Mouse (Mus musculus): ENCODE measurements around the gene Atg9b.

The Atg9b gene

DNA sequence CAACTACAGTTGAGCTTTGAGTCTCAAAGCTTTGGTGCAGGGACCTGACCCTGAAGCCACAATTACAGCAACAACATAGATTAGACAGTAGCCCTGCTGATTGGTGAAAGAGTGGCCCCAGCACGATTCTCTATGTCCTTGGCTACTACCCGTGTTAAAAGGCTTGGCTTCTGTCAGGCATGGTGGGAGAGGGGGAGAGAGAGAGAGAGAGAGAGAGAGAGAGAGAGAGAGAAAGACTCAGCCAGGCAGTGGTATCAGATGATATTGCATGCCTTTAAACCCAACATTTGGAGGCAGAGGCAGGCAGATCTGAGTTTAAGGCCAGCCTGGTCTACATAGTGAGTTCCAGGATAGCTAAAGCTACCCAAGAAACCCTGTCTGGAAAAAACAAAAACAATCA is 10.0 kb downstream of the Atg9b start:
- DNase-seq (ENCODE audit: low read depth, low spot score) = no peak

DNA sequence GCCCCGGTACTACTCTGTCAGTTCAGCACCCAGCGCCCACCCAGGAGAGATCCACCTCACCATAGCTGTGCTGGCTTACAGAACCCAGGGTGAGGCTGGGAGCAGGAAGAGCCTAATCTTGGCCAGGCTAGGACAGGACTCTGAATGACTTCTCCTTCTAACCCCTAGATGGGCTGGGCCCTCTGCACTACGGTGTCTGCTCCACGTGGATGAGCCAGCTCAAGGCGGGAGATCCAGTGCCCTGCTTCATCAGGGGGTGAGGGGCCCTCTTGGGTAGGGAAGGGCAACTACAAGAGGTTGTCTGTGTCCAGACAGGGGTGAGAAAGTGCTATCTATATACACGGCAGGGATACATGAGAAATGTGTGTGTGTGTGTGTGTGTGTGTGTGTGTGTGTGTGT is 10.5 kb downstream of the Atg9b start:
- DNase-seq (ENCODE audit: low read depth, low spot score) = no peak

DNA sequence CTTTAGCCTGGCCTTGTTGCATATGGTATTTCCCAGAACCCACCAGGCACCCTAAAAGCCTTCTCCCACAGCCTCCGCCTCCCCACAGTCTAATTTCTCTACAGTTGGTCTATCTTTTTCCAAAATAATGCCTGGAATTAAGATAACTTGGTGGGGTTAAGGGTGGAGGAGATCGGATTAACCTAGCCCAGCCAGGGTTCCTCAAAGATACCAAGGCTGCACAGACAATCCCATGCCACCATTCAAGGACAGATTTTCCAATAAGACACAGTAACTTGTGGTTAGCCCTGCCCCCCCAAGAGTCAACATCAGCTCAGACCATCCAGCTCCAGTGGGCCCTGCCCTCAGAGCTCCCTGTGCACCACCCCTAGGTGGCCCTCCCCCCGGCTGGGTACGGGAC is 11.4 kb downstream of the Atg9b start:
- no peak for DNase-seq (ENCODE audit: low read depth, low spot score)

DNA sequence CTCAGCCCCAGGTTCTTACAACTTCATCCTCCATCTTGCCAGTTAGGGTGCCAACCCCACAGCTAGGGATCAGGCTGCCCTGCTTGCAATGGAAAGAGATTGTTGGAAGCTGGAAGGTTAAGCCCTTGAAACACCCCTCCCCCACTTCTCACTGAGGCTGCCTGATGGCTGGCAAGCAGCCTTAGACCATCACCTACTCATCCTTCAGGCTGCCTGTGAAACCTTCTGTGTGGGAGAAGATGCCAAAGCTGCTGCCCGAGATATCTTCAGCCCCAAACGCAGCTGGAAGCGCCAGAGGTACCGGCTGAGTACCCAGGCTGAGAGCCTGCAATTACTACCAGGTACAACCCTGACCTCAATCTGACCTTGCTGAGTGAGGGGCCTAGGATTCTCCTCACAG is 12.4 kb downstream of the Atg9b start:
- DNase-seq (ENCODE audit: low read depth, low spot score) = no peak

DNA sequence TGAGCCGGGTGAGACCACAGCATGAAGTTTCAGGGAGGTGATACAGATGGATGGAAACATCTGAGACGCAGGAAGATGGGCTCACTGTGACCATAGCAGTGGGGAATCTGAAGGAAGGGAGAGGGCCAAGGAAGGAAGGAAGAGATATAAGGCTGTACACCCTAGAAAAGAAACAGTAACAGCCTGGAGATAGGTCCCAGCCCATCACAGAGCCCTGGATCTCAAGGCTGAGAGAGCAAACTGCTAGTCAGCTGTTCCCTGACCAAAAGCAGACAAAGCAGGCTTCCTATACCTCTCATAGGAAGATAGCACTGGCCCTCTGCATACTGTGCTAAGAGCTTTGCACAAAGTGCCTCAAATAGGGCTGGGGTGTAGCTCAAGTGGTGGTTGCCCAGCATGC is 13.2 kb downstream of the Atg9b start:
- no peak for DNase-seq (ENCODE audit: low read depth, low spot score)

DNA sequence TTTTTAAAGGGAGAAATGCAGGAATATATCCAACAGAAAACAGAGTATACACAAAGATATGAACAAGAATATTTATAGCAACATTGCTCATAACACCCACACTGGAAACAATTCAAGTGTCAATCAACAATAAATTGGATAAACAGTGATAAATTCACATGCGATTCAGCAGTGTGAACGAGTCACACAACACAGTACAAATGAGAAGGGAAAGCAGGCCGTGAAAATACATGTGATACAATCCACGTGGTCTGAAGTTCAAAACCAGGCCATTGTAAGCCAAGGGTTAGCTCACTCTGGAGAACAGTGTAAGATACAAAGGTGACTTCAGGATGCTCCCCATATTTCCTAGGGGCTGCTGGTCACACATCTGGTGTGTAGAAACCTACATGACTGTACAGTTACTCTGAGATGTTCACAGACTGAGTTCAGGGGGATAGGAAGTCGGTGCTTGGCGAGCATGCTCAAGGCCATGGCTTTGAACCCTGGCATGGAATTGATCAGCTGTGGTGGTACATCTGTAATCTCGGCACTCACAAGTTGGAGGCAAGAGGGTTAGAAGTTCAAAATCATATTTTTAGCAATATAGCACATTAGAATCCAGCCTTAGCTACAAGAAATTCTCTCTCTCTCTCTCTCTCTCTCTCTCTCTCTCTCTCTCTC is 17.1 kb downstream of the Atg9b start:
- no peak for DNase-seq (ENCODE audit: low read depth, low spot score)

DNA sequence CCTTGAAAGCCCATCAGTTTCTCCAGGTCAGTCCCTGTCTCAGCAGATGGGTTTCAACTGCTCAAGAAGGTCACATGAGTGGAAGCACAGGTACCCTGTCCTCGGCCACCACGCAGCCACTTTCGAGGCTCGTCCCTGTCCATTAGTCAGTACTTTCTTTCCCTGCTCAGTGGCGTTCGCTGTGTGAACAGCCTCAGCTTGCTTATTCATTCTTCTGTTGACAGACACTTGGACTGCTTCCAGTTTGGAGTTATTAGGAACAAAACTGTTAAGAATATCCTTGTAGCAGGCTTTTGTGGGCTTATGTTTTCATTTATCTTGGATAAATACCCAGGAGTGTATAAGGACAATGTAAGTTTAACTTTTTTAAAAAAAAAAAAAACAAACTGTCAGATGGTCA is 17.7 kb downstream of the Atg9b start:
- no peak for DNase-seq (ENCODE audit: low read depth, low spot score)

DNA sequence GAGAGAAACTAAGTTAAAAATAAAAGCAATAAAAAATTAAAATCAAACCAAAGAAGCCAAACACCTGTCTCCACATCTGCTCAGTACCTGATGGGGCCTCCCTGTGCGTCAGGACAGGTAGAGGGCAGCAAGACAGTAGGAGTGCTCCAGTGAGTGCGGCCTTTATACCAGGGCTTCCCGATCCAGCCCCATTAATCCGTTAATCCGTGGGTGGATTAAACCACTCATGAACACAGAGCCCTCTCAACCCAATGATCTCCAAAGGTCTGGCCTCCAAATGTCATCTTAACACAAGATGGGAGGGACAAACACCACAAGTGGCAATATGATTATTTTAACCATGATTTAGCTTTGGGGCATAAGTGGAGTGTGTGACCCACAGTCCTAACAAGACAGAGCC is 18.1 kb downstream of the Atg9b start:
- DNase-seq (ENCODE audit: low read depth, low spot score) = no peak

DNA sequence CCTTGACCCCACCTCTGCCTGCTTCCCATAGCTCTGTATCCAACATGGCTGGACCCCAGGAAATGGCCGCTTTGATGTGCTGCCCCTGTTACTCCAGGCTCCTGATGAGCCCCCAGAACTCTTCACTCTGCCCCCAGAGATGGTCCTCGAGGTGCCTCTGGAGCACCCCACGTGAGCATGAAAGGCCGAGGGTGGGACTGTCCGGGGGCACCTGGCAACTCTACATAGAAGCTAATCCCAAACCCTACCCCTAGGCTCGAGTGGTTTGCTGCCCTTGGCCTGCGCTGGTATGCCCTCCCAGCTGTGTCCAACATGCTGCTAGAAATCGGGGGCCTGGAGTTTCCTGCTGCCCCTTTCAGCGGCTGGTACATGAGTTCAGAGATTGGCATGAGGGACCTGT is 22.2 kb downstream of the Atg9b start:
- no peak for DNase-seq (ENCODE audit: low read depth, low spot score)

DNA sequence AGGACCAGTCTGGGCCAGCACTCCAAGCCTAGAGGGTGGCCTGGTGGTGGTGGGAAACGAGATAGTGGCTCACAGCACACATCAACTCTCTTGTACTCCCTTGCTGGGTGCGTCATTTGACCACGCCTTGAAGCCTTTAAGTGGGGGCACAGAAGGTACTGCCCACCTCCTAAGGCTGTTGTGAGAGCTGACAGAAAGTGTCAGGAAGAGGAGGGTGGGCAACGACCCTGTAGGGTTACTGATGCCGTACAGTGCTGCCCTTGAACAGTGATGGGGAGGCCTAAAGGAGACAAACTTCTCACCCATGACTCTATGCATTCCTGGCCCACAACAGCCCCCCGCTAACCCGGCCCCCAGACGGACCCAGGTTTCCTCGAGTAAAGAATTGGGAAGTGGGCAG is 25.5 kb downstream of the Atg9b start:
- no peak for DNase-seq (ENCODE audit: low read depth, low spot score)

DNA sequence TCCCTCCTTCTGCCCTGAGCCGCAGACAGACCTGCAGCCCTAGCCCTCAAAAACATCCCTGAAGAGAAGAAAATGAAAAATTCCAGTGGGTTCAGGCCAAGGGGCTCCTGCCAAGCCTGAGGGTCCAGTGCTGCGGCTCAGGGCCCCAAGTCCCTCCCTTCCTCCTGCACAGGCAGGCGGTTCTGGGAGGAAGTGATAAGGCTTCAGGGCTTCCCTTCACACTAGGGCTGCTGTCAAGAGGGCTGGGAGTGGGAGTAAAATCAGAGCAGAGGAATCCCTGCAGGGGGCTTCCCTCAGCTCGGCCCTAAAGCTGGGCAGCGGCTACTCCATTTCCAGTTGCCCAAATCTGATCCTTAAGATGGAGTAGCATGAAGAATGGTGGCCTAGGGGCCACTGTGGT is 26.4 kb downstream of the Atg9b start:
- no peak for DNase-seq (ENCODE audit: low read depth, low spot score)

DNA sequence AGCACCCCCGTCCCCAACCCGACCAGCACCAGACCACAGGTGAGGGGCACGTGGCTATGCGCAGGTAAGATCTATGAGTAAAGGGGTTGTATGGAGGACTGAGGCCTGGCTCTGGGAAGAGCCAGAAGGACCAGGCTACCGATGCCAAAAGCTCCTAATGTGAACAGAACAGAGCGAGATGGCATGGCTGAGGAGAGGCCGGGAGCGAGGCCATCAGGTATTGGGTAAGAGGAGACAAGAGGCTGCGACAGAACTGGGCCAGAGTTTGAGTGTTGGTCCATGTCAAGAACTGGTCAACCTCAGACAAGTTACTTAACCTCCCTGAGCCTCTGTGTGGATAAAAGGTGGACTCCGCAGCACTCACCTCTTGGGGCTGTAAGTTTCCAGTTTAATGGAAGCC is 27.0 kb downstream of the Atg9b start:
- DNase-seq (ENCODE audit: low read depth, low spot score) = no peak

DNA sequence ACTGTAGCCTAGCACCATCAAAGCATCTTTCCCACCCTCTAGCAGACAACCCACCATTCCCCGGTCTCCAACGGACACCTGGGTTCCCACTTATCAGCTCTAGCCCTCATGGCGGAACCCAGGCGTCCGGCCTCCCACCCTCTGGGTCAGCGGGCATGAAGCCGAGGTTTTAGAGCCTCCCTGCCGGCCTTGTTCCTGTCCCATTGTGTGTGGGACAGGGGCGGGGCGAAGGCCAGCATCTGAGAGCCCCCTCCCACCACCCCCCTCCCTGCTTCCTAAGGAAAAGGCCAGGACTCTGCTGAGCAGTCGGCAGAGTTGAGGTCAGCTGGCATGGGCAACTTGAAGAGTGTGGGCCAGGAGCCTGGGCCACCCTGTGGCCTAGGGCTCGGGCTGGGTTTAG is 27.4 kb downstream of the Atg9b start, which contains the start of gene Nos3:
Gene Nos3, plus strand, starts transcription at position 303 of the 400 bp plus-strand sequence.
- DNase-seq (ENCODE audit: low read depth, low spot score) = no peak

DNA sequence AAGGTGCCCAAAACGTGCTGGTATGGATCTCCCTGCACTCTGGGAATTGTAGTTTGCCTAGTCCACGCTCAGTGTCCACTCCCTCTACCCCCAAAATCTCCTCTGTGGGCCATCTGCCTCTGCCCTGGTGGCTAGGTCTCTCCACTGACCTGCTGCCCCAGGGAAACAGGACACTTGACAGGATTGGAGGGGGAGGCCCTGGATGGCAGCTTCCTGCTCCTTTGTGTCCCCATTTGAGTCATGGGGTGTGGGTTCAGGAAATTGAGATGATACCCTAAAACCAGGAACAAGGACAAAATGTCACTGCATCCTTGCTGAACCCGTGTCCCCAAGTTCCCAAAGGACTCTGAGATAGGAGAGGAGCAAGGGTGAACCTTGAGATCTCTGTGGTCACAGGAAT is 27.9 kb downstream of the Atg9b start:
- no peak for DNase-seq (ENCODE audit: low read depth, low spot score)

DNA sequence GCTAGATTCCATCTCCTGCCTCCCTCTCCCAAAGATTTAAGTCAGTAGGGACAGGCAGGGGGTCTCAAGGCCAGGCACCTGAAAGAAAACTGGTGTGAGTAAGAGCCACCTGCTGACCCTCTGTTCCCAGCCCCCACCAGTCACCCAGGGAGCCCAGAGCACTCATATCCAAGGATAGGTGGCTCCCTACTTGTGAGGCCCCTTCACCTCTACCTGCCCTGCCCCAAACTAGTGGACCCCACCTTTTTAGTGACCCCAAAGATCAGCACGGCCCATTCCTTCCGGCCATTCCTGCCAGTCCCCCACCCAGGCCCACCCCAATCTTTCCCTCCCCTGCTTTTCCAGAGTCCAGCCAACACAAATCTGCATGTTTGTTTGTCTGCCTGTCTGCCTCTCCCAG is 28.5 kb downstream of the Atg9b start:
- DNase-seq (ENCODE audit: low read depth, low spot score) = no peak

DNA sequence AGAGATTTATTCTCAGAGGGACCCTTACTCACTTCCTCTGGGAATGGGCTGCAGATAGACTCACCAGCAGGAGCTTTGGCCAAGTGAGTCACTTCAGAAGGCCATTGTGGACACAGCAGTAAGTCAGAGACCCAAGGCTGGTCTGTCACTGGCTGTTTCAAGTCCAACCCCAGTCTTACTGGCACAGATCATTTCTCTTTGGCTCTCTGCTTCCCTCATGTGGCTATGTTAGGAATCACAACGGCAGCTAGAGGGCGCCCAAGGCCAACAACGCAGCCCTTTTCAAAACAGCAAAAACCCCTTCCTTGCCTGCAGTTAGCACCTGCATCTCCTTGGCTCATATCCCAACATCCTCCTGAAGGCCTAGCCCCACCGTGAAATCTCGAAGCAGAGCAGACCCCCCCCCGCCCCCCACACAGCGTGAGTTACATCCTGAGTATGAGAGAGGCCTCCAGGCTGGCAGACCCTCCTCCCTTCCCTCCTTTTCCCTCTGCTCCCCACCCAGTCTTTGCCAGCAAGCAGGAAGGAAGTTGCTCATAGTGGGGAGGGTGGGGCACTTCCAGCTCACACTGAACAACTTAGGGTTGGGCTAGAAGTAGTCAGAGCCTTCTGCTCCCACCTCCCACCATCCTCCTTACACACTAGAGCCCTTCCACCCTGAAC is 31.0 kb downstream of the Atg9b start:
- no peak for DNase-seq (ENCODE audit: low read depth, low spot score)

DNA sequence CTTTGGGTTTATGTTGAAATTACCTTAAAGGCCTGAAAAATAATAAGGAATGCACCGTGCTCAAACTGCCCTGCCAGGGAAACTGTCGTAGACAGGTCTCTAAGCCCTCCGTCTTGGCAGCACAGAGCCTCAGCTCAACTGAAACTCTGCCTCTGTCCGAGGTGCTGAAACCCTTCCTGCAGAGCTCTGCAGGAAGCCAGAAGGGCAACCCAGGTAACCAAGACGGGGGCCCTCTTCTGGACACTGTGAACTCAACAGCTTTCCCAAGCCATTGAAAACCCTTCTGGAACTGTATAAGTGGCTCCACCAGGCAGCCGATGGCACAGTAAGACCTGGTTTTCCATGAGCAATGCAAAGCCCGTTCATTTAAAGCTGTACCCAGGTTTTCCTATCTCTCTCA is 34.5 kb downstream of the Atg9b start:
- DNase-seq (ENCODE audit: low read depth, low spot score) = peak; percentile 86

DNA sequence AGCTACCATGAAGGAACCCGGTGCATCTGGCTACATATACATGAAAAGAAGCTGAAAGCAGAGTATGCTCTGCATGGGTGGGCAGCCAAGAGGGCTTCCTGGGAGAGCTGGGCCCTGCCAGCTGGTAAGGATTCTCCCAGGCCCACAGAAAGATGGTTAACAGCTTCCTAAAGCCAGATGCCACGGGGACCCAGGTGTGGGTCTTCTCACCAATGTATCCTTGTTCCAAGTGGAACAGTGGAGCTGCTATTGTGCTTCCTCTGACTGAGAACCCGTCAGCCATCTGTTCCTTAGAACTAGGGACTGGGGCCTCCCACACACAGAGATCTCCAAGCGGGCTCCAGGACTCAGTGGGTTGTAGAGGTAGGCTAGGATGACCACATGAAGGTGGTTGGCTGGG is 35.2 kb downstream of the Atg9b start:
- DNase-seq (ENCODE audit: low read depth, low spot score) = no peak

DNA sequence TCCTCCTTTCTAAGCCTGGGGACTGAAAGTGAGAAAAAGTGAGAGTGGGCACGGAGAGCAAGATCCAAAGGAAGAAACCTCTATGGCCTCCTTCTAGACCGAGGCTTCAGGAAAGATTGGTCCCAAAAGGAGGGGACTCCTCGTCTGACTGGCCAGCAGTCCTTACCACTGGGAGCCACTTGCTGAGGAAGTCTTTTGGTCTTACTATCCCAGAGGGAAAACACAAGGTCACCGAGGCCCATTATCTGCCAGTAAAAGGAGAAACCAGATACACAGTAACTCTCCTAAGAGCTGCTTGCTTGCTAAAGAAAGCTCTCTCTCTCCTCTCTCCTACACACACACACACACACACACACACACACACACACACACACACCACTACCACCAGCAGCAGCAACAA is 38.6 kb downstream of the Atg9b start:
- DNase-seq (ENCODE audit: low read depth, low spot score) = no peak

DNA sequence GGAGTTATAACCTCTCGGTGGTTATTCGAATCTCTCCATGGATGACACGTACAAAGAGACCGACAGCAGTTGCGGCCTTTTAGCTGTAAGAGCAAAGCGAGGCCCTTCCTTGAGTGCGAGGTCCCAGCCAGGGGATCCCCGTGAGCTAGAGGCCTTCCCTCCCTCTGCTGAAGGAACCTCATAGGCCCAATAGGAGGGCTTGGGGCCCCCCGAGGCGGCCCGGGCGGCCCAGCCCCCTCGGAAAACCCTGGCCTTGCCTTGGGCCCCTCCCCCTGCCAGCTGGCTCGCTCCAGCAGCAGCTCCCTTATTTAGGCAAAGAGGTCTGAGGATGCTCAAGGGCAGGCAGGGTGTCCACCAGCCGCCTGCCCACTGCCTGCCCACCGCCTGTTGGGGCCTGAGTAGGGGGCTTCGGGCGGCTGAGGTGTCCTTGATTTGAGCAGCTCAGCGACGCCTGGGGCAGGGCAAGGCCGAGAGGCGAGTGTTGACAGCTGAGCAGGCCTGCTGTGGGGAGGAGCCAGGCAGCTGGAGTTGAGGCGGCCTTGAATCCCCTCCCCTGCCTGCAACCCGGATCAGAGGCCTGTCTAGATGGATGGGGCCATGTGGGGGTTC is 39.6 kb downstream of the Atg9b start:
- no peak for DNase-seq (ENCODE audit: low read depth, low spot score)

DNA sequence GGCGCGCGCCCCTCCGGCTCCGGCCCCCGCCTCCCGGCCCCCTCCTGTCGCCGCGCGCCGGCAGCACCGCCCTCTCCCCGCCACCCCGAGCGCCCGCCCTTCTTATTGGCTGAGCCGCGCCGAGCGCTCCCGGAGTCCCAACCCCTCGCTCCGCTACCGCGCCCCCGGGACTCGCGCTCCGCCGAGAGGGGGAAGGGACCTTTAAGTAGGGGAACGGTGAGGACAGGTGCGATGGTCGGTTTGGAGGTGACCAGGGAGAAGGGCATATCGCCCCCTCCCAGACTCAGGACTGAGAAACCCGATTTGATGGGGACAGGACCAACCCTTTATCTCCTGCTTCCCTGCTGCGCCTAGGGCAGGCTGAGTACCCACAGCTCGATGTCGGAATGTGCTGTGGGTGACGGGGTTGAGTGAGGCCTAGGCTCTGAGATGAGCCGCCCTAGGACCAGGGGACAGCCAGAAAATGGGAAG is 40.2 kb downstream of the Atg9b start:
- DNase-seq (ENCODE audit: low read depth, low spot score) = no peak

DNA sequence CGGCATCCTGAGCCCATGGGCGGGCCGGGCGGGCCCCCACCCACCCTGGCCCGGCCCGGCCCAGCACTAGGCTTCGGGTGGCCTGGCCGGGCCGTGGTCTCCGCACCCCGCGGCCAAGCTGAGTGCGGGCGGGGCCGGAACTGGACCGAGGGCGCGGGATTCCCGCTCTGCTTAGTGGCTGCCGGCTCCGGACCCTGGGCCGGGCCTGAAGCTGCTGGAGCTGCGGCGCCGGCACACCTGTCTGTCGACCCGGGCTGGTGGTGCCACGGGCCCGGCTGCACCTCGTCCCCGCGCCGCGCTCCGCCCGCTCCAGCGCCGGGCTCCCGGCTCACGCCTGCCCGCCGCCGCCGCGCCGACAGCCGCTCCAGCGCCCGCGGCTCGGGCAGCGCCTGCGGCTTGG is 40.7 kb downstream of the Atg9b start, which contains the start of gene Kcnh2:
Gene Kcnh2, minus strand, starts transcription at position 327 of the 400 bp plus-strand sequence.
- no peak for DNase-seq (ENCODE audit: low read depth, low spot score)

Data from WW6 (cell line).